Mouse (Mus musculus) cerebral cortex, adult 2 months (tissue): ENCODE measurements around the gene Msantd3.

Experiments used
- WGBS: fragments of 180-500 bp; shearing (Covaris S2); methylation state at CpG from one replicate; pipeline ENCODE4 v1.1.7; 2018; 5-methylcytosine and 5-hydroxymethylcytosine counted together

The Msantd3 gene

GRCm38 (mm10) chr4:48609485-48609884, 69.8 kb downstream of the Msantd3 start:
- WGBS, result 49% methylated on average over 9 of the region's 9 CpGs

- WGBS, result 36% methylated on average over 6 of the region's 6 CpGs
Observed at GRCm38 (mm10) chr4:48610251-48610650, 70.5 kb downstream of the Msantd3 start.
